Mouse (Mus musculus): ENCODE results near the gene Slc19a2. TPM values are rescaled to one million over a fixed set of nuclear protein-coding genes. Genes with fewer than 3 reads are reported as not detected.

Gene Slc19a2
- polyA plus RNA-seq (2012; rRNA removed), result 7.8 and 9.6 TPM in 2 replicates

GRCm38 (mm10) chr1:164248465-164249331, at the start of gene Slc19a2:
Gene Slc19a2 (plus strand): TSS chr1:164249046.

DNA sequence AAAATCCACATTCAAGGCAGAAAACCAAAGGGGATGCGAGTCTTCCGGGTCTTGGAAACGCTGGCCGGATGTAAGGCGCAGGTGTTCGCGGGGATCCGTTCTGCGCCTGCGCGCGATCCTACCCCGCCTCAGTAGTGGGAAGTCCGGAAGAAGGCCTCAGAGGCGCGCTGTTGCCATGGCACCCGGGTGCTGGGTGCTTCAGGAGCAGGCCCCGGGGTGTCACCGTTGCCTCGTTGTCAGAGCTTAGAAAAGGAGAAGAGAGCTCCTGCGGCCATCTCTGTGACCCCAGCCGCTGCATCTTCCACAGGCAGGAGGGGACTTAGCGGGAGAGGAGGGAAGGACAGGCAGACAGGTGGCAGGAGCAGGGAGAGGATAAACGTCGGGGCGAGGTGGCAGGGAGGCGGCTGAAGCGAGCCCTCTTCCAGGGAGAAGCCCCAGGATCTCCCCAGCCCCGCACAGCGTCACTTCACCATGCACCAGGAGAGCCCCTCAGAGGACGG, 26.7 kb downstream of the Slc19a2 start, which contains the start of gene Ccdc181:
Gene Ccdc181, plus strand, starts transcription at position 131 of the 500 bp plus-strand sequence.

GRCm38 (mm10) chr1:164303821-164304220, 55.0 kb downstream of the Slc19a2 start, which contains the start of gene Nme7:
Gene Nme7 (plus strand): TSS chr1:164304121.

DNA sequence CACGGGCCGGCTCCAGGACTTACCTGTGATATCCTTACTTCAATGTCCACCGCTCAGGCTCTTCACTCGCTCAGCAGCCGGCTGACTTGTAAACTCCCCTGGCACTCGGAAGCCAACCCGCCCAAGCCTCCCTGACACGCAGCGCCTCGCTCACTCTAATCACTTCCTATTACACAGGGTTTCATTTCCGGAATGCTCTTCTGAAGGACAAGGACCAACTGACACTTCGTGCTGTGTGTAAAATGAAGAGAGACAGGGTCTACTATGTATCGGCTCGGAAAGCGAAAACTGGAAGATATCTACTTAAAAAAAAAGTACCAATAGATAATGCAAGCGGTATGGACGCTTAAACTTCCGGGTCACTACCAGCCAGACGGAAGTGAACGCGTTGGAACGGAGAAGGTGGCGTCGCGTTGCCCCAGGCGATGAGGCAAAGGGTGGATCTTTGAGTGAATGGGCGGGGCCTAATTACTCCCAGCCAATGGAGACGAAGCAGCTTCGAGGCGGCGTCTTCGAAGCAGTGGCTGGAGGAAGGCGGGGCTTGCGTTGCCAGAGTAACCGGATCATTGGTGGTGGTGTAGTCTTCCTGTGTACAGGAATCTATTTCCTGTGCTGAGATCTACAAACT, 58.4 kb downstream of the Slc19a2 start, which contains the start of gene Blzf1:
Gene Blzf1, minus strand, starts transcription at position 366 of the 628 bp plus-strand sequence.

Other genes with a start within 250 kb of the Slc19a2 start
- not detected in 2 replicates for gene Sele, start 200.8 kb upstream of the Slc19a2 start, polyA plus RNA-seq (2012; rRNA removed)
- 0.12 and 0.15 TPM in 2 replicates for gene Sell, start 187.1 kb upstream of the Slc19a2 start, polyA plus RNA-seq (2012; rRNA removed)
- 0.04 and 0.06 TPM in 2 replicates for gene Selp, start 133.8 kb upstream of the Slc19a2 start, polyA plus RNA-seq (2012; rRNA removed)
- gene F5, start 97.2 kb upstream of the Slc19a2 start, polyA plus RNA-seq (2012; rRNA removed), result 0.44 and 0.45 TPM in 2 replicates
- gene Ccdc181, start 26.5 kb downstream of the Slc19a2 start, polyA plus RNA-seq (2012; rRNA removed), result 8.4 and 17.9 TPM in 2 replicates
- 28.7 and 35.2 TPM in 2 replicates for gene Nme7, start 55.1 kb downstream of the Slc19a2 start, polyA plus RNA-seq (2012; rRNA removed)
- 14.1 and 16.5 TPM in 2 replicates for gene Blzf1, start 58.4 kb downstream of the Slc19a2 start, polyA plus RNA-seq (2012; rRNA removed)
- 29.9 and 39.9 TPM in 2 replicates for gene Atp1b1, start 209.3 kb downstream of the Slc19a2 start, polyA plus RNA-seq (2012; rRNA removed)

Data from central nervous system, embryonic 11.5 days (tissue).